Mouse (Mus musculus) heart, embryonic 11.5 days (tissue): ENCODE results near the gene Minpp1. TPM values are rescaled to one million over a fixed set of nuclear protein-coding genes. Genes with fewer than 3 reads are reported as not detected.

Experiments used
- ATAC-seq: fragments of 200-750 bp; cut with Nextera tagmentation; replicated peaks from 2 replicates; pipeline ENCODE4 v1.8.0; 2017; ENCODE audit warnings: moderate library complexity; ENCODE audit not compliant: insufficient number of reproducible peaks, low FRiP score, low TSS enrichment
- H3K27ac ChIP-seq: fragments of 300-500 bp; sonication (generic); 2 replicates; pipeline ENCODE4 v1.5.1; 2014; ENCODE audit warnings: mild to moderate bottlenecking, low read depth, low read length
- H3K27me3 ChIP-seq: fragments of 300-500 bp; sonication (generic); 2 replicates; pipeline ENCODE4 v1.6.1; 2014; ENCODE audit warnings: mild to moderate bottlenecking, low read length, mixed read lengths; ENCODE audit not compliant: control insufficient read depth, insufficient read depth
- H3K36me3 ChIP-seq: fragments of 300-500 bp; sonication (generic); 2 replicates; pipeline ENCODE4 v1.6.1; 2014; ENCODE audit warnings: mild to moderate bottlenecking, low read length, moderate library complexity, mixed read lengths; ENCODE audit not compliant: control insufficient read depth, insufficient read depth
- H3K4me1 ChIP-seq: fragments of 300-500 bp; sonication (generic); 2 replicates; pipeline ENCODE4 v1.6.1; 2014; ENCODE audit warnings: low read length; ENCODE audit not compliant: control insufficient read depth, insufficient read depth
- H3K4me2 ChIP-seq: fragments of 300-500 bp; sonication (generic); 2 replicates; pipeline ENCODE4 v1.6.1; 2014; ENCODE audit warnings: mild to moderate bottlenecking, moderate library complexity
- H3K4me3 ChIP-seq: fragments of 300-500 bp; sonication (generic); 2 replicates; pipeline ENCODE4 v1.5.1; 2014; ENCODE audit warnings: low read depth, low read length
- H3K9ac ChIP-seq: fragments of 300-500 bp; sonication (generic); 2 replicates; pipeline ENCODE4 v1.6.1; 2014; ENCODE audit warnings: mild to moderate bottlenecking, low read depth, low read length, moderate library complexity
- H3K9me3 ChIP-seq: fragments of 300-500 bp; sonication (generic); replicated peaks from 2 replicates; pipeline ENCODE4 v1.6.1; 2016; ENCODE audit warnings: low read length; ENCODE audit not compliant: control insufficient read depth
- WGBS: fragments of 180-500 bp; shearing (Covaris S2); extraction: QIAGEN DNeasy Blood & Tissue Kit; methylation state at CpG from one replicate; pipeline ENCODE4 v1.1.7; 2014; ENCODE audit not compliant: insufficient replicate concordance; 5-methylcytosine and 5-hydroxymethylcytosine counted together
- polyA plus RNA-seq: library from polyadenylated mRNA; unstranded; fragments of >200 nt; fragmentation: Nextera tagmentation; extraction: Ambion mirVana; gene quantifications from 2 replicates; pipeline ENCODE4 v1.2.1, GENCODE M21; 2014

Minpp1 gene
- polyA plus RNA-seq, 1 experiment from 2014 or later, result 74.3 TPM

- no peaks in the 10 kb centered on the region for H3K9me3 ChIP-seq
- no peak overlapping the region for H3K9ac ChIP-seq
- H3K36me3 ChIP-seq, result peaks cover 2% of the 10 kb centered on the region
- no peak overlapping the region for H3K4me3 ChIP-seq
- H3K4me2 ChIP-seq, result no peak overlapping the region
- 87% methylated on average over 8 of the region's 8 CpGs for WGBS
- no peaks in the 10 kb centered on the region for H3K27me3 ChIP-seq
- H3K4me1 ChIP-seq, result no peaks in the 10 kb centered on the region
- H3K27ac ChIP-seq, result no peak overlapping the region
- no peak for ATAC-seq
Measured at GRCm38 (mm10) chr19:32493471-32493870, 7.9 kb downstream of the Minpp1 start.

- 86% methylated on average over 13 of the region's 13 CpGs for WGBS
- no peak overlapping the region for H3K27ac ChIP-seq
- no peaks in the 10 kb centered on the region for H3K27me3 ChIP-seq
- H3K36me3 ChIP-seq, result peaks cover 6% of the 10 kb centered on the region
- no peaks in the 10 kb centered on the region for H3K9me3 ChIP-seq
- no peaks in the 10 kb centered on the region for H3K4me1 ChIP-seq
- H3K9ac ChIP-seq, result no peak overlapping the region
- no peak overlapping the region for H3K4me3 ChIP-seq
- no peak overlapping the region for H3K4me2 ChIP-seq
- ATAC-seq, result no peak
Measured at GRCm38 (mm10) chr19:32494611-32495010, 9.0 kb downstream of the Minpp1 start.

GRCm38 (mm10) chr19:32495034-32495433 is 9.5 kb downstream of the Minpp1 start:
- no peak for ATAC-seq
- H3K27ac ChIP-seq, result no peak overlapping the region
- no peaks in the 10 kb centered on the region for H3K4me1 ChIP-seq
- H3K4me3 ChIP-seq, result no peak overlapping the region
- H3K9me3 ChIP-seq, result no peaks in the 10 kb centered on the region
- H3K9ac ChIP-seq, result no peak overlapping the region
- WGBS, result 80% methylated on average over 11 of the region's 11 CpGs
- H3K36me3 ChIP-seq, result peaks cover 6% of the 10 kb centered on the region
- no peaks in the 10 kb centered on the region for H3K27me3 ChIP-seq
- no peak overlapping the region for H3K4me2 ChIP-seq

GRCm38 (mm10) chr19:32497411-32497810 is 11.8 kb downstream of the Minpp1 start:
- WGBS, result 88% methylated on average over 6 of the region's 6 CpGs
- H3K9me3 ChIP-seq, result no peaks in the 10 kb centered on the region

GRCm38 (mm10) chr19:32498002-32498401 is 12.4 kb downstream of the Minpp1 start:
- no peaks in the 10 kb centered on the region for H3K9me3 ChIP-seq
- H3K36me3 ChIP-seq, result peaks cover 6% of the 10 kb centered on the region
- WGBS, result 96% methylated on average over 5 of the region's 5 CpGs
- no peak overlapping the region for H3K4me3 ChIP-seq
- no peaks in the 10 kb centered on the region for H3K27me3 ChIP-seq
- ATAC-seq, result no peak
- no peak overlapping the region for H3K9ac ChIP-seq
- H3K4me2 ChIP-seq, result no peak overlapping the region
- no peak overlapping the region for H3K27ac ChIP-seq
- H3K4me1 ChIP-seq, result no peaks in the 10 kb centered on the region

More at GRCm38 (mm10) chr19:32497411-32497810, 11.8 kb downstream of the Minpp1 start:
- Histone ChIP-seq H3K4me1 (no peaks in the 10 kb centered on the region), H3K27me3 (no peaks in the 10 kb centered on the region), H3K4me3 (no peak overlapping the region), H3K27ac (no peak overlapping the region), H3K9ac (no peak overlapping the region), H3K4me2 (no peak overlapping the region), H3K36me3 (peaks cover 6% of the 10 kb centered on the region)
- ATAC-seq, result no peak

- peaks cover 6% of the 10 kb centered on the region for H3K36me3 ChIP-seq
- no peak overlapping the region for H3K4me2 ChIP-seq
- no peak overlapping the region for H3K27ac ChIP-seq
- no peaks in the 10 kb centered on the region for H3K9me3 ChIP-seq
- no peak overlapping the region for H3K9ac ChIP-seq
- no peaks in the 10 kb centered on the region for H3K4me1 ChIP-seq
- 84% methylated on average over 6 of the region's 6 CpGs for WGBS
- no peak overlapping the region for H3K4me3 ChIP-seq
- H3K27me3 ChIP-seq, result no peaks in the 10 kb centered on the region
- no peak for ATAC-seq
Measured at GRCm38 (mm10) chr19:32501414-32501813, 15.8 kb downstream of the Minpp1 start.

- no peak overlapping the region for H3K27ac ChIP-seq
- H3K36me3 ChIP-seq, result peaks cover 2% of the 10 kb centered on the region
- no peak for ATAC-seq
- H3K4me2 ChIP-seq, result no peak overlapping the region
- H3K4me3 ChIP-seq, result no peak overlapping the region
- no peaks in the 10 kb centered on the region for H3K27me3 ChIP-seq
- peaks cover 9% of the 10 kb centered on the region for H3K4me1 ChIP-seq
- H3K9ac ChIP-seq, result no peak overlapping the region
- 86% methylated on average over 8 of the region's 8 CpGs for WGBS
- H3K9me3 ChIP-seq, result no peaks in the 10 kb centered on the region
Measured at GRCm38 (mm10) chr19:32506081-32506480, 20.5 kb downstream of the Minpp1 start.

- H3K9me3 ChIP-seq, result no peaks in the 10 kb centered on the region
- peaks cover 2% of the 10 kb centered on the region for H3K36me3 ChIP-seq
- H3K9ac ChIP-seq, result no peak overlapping the region
- no peak overlapping the region for H3K4me3 ChIP-seq
- no peak overlapping the region for H3K4me2 ChIP-seq
- 95% methylated on average over 5 of the region's 5 CpGs for WGBS
- no peak for ATAC-seq
- H3K27me3 ChIP-seq, result no peaks in the 10 kb centered on the region
- peaks cover 9% of the 10 kb centered on the region for H3K4me1 ChIP-seq
- no peak overlapping the region for H3K27ac ChIP-seq
Measured at GRCm38 (mm10) chr19:32506514-32506913, 20.9 kb downstream of the Minpp1 start.

- H3K9me3 ChIP-seq, result no peaks in the 10 kb centered on the region; the same call in 1 of the 2 replicates
- peaks cover 5% of the 10 kb centered on the region for H3K36me3 ChIP-seq
- no peak overlapping the region for H3K4me3 ChIP-seq
- no peak overlapping the region for H3K27ac ChIP-seq
- H3K27me3 ChIP-seq, result no peaks in the 10 kb centered on the region
- H3K4me1 ChIP-seq, result peaks cover 9% of the 10 kb centered on the region
- no peak for ATAC-seq
- H3K9ac ChIP-seq, result no peak overlapping the region
- H3K4me2 ChIP-seq, result no peak overlapping the region
- WGBS, result 85% methylated on average over 6 of the region's 6 CpGs
Measured at GRCm38 (mm10) chr19:32507100-32507499, 21.5 kb downstream of the Minpp1 start.
